Mouse (Mus musculus) naive thymus-derived CD4-positive, alpha-beta T cell, adult 2 months (primary cell): ENCODE measurements around the gene Uhrf1bp1.

Experiments used
- DNase-seq: peaks from one replicate; pipeline ENCODE4 v3.0.0-alpha.2; 2011; ENCODE audit warnings: low read depth

Uhrf1bp1 gene

GRCm38 (mm10) chr17:27839469-27840252 is 16.6 kb upstream of the Uhrf1bp1 start:
- peak; percentile 95 for DNase-seq

GRCm38 (mm10) chr17:27848351-27848750 is 7.9 kb upstream of the Uhrf1bp1 start:
- DNase-seq: no peak

GRCm38 (mm10) chr17:27851076-27851475 is 5.2 kb upstream of the Uhrf1bp1 start:
- DNase-seq: no peak

- peak; percentile 53 for DNase-seq
Measured at GRCm38 (mm10) chr17:27856798-27857648, 782 bp downstream of the Uhrf1bp1 start.

DNA sequence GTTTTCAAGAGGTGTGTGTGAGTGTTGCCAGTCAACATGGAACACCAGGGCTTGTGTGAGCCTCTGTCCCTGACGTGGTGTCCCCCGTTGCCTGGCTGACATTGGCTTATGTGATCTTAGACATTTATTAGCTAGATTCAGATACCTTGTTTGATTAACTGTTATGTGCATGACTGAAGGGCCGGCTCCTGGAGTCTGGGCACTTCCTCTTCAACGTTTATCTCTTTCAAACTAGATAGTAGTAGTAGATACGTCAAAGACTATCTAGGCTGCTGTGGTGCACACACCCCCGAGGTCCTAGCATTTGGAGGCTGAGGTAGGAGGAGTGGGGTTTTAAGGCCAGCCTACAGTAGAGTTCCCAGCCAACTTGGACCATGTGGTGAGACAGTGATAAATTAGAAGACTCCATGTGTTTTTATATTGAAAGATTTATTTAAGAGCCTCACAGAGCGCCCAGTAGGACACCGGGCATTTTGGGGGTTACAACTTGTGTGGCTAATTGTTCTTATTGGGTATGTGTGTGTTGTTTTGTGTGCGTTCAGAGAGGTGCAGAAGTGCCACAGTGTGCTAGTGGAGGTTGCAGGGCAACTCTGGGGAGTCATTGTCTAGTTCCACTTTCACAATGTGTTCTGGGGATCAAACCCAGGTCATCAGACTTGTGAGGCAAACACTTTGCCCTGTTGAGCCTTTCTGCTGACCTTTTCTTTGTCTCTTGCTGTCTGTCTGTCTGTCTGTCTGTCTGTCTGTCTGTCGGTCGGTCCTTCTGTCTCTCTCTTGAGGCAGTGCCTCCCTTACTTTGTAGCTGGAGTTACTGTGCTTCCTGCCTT is 1.6 kb downstream of the Uhrf1bp1 start:
- DNase-seq: no peak

GRCm38 (mm10) chr17:27859131-27859530 is 2.9 kb downstream of the Uhrf1bp1 start:
- DNase-seq: no peak

DNA sequence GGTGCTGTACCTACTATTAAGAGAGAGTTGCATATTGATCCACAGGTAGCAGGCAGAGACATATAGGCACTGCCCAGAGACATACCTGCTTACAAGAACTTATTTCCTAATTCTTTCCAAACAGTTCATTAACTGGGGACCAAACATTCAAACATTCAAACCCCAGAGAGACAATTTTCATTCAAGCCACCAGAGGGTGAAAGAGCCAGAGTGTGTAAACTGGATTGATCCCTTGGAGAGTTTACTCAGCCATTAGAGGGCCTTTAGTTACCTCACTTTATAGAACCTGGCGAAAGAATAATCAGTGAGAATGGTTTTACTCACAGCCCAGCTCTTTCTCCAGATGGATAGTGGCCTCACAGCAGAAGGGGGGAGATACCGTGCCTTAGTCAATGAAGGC is 9.2 kb downstream of the Uhrf1bp1 start:
- no peak for DNase-seq

DNA sequence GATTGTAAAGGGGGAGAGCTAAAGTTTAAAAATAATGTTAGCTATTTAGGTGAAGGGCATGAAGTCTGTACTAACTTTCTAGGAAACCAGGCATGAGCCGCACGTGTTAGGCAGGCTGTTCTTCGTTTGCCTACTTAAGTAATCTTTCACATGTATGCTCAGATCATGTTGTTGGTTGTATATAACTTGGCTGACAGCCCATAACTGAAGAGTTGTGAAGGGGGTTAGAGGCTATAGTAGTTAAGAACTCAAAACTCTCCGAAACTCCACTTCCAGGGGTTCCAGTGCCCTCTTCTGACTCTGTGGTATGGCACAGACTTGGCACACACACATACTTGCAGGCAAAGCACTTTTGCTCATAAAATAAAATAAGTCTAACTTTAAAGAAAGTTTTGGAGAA is 10.5 kb downstream of the Uhrf1bp1 start:
- DNase-seq: no peak

- no peak for DNase-seq
Measured at GRCm38 (mm10) chr17:27871851-27872250, 15.6 kb downstream of the Uhrf1bp1 start.

DNA sequence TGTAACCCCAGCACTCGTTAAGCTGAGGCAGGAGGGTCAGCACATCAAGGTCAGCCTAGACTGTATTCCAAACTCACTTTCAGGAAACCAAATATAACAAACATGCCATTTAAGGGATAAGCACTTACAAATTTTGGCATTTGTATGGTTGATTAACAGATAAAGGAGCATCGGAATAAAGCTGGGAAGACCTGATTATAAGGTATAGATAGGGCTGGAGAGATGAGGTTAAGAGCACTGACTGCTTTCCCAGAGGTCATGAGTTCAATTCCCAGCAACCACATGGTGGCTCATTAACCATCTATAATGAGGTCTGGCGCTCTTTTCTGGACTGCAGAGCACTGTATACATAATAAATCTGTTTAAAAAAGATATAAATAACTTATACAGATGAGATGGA is 17.3 kb downstream of the Uhrf1bp1 start:
- DNase-seq: no peak

GRCm38 (mm10) chr17:27874510-27874909 is 18.3 kb downstream of the Uhrf1bp1 start:
- no peak for DNase-seq

DNA sequence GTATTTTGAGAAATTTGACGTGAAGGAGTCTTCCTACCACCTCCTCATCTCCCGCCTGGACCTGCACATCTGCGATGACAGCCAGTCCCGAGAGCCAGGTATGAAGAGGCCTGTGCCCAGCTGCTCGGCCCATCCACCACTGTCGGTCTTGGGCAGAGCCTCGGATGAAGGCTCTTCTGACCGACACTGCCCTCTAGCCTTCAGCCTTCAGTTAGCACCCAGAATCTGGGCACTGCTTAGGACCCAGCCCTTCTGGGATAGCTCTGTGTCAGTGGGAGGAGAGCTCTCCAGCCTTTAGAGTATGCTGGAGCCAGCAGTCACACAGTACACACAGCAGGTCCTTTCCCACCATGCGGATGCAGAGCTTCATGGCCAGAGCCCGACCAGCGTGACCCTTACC is 25.3 kb downstream of the Uhrf1bp1 start:
- DNase-seq: no peak

- DNase-seq: no peak
Measured at GRCm38 (mm10) chr17:27883129-27883528, 26.9 kb downstream of the Uhrf1bp1 start.

GRCm38 (mm10) chr17:27883994-27884393 is 27.8 kb downstream of the Uhrf1bp1 start:
- no peak for DNase-seq

DNA sequence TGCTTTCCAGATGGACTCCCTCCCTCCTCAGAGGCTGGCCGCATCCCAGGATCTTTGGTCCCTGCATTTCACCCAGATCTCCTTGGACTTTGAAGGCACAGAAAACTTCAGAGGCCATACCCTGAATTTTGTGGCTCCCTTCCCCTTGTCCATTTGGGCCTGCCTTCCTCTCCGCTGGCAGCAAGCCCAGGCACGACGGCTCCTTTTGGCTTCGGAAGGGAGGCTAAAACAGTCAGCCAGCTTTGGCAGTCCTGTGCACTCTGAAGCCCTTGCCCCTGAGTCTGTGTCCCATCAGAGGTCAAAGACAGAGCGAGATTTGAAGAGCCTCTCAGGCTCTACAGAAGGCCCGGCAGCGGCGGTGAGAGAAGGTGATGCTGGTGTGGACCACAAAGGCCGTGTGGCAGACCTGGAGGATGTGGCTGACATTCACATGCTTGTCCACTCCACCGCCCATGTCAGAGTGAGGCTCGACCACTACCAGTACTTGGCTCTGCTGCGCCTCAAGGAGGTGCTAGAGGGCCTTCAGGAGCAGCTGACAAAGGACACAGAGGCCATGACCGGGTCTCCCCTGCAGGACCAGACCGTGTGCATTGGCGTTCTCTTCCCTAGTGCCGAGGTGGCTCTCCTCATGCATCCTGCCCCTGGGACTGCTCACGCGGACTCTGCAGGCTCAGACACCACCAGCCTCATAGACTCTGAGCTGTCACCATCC is 30.4 kb downstream of the Uhrf1bp1 start:
- DNase-seq: no peak

DNA sequence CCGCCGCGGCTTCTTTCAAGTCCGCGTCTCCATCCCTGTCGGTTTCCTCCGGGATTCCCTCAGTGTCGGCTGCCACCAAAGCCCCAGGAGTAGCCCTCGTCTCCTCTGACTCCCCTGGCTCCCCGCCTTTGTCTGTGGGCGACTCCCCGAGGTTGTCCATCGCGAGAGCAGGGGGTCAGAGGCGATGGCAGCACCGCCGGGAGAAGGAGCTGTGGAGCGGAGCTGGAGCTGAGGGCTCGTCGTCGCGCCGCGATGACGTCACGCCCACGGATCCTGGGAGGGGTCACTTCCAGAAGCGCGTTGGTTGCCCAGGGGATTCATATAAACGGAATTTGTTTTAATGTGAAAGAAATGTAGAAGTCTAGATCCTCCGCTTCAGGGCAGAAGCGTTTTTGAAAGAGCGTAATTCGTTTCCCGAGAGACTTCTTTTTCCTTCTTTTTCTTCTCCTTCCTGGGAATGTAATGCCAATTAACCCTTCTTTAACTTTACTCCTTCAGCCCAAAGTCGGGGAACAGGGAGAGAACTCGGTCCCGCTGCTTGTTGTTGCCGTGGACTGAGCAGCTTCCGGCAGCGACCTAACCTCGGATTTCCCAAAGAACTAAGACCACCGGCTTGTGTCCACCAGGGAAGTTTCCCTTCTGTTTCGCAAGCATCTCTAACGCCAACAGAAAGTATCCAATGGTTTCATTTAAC is 51.4 kb downstream of the Uhrf1bp1 start:
- DNase-seq: peak; percentile 88

DNA sequence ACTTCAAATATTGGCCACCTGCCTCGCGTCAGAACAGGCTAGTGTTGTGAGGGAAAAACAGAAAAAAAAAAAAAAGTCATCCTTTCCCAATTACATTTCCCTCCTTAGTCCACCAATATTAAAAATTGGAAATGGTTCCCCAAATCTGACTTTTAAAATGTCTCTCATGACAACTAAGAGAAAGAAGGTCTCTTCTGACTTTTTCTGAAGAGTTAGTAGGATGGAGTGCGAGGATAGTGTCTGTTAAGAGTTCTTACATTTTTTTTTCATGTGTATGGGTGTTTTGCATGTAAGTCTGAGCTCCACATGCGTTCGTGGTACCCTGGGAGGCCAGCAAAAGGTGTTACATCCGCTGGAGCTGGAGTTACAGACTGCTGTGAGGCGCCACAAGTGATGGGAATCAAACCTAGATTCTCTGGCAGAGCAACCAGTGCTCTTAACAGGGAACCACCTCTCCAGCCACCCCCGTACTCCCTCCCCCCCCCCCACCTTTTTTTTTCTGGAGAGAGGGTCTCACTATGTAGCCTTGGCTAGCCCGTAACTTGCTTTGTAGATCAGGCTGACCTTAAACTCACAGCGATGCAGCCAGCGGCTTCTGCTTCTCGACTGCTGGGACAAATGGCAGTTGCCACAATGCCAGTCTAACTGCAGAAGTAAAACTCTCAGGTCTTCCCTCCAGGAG is 52.1 kb downstream of the Uhrf1bp1 start:
- DNase-seq: peak; percentile 71

DNA sequence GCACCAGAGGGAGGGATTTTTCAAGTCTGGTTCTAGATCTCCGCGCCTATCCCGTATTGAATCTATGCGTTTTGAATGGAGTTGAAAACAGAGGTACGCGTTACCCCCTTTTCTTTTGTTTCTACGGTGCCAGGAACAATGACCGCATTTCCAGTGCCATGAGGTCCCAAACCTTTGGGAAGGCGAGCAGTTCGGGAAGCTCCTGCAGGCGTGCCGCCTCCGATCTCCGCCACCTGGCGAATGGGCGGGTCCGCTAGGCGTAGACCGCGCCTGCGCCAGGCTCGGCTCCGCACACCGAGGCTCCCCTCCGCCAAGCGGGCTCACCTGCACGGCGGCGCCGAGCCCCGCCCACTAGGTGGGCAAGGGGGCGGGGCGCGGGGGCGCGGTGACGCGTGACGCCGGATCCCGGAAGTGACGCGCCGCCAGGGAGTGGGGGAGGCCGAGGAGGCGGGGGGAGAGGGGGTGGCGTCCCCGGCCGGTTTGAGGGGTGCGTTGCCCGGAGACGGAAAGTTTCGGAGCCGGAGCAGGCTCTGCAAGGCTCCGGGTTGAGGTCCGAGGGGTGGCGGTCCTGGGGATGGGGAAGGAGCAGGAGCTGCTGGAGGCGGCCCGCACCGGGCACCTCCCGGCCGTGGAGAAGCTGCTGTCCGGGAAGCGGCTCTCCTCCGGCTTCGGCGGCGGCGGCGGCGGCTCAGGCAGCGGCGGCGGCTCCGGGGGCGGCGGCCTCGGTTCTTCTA is 52.8 kb downstream of the Uhrf1bp1 start, which contains the start of gene Anks1:
Anks1 (plus strand) TSS at position 419 of the 734 bp plus-strand sequence.
- peak; percentile 93 for DNase-seq

GRCm38 (mm10) chr17:27909622-27910500 is 53.6 kb downstream of the Uhrf1bp1 start, which contains the start of gene Taf11:
Gene Taf11, minus strand, starts transcription at chr17:27909844.
- DNase-seq: peak; percentile 73
